Mouse (Mus musculus): ENCODE measurements at regions not wholly inside any gene's neighbourhood (a gene's known extent, or its start where the extent isn't known, plus 50 kb on each side); places are given as distances from the start of the nearest gene placed in this dataset.

GRCm38 (mm10) chr15:63190086-63190485 is 654.9 kb downstream of the Gsdmc2 start:
- no peak for DNase-seq (ENCODE audit: low spot score in 2 of 2)

- no peak for DNase-seq (ENCODE audit: low spot score in 2 of 2)
Measured at GRCm38 (mm10) chr15:63171003-63171402, 674.0 kb downstream of the Gsdmc2 start.

DNA sequence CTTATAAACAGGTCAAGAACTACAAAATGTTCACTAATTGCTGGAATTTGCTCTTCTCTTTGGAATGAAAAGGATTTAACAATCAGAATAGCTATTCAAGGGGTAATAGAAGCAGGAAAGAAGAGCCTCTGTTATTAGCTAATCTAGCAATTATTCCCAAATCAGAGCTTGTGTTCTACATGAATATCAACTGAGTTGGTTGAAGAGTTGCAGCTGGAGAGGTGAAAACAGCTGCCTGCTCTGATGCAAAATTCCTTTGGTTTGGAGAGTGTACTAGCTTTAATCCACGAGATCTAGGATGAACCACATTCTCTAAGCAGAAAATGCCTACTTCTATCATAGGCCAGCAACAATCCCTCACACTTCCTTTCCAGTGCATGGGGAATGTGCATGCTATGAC is 674.8 kb downstream of the Gsdmc2 start:
- DNase-seq (ENCODE audit: low spot score in 2 of 2): no peak

- no peak for DNase-seq (ENCODE audit: low spot score in 2 of 2)
Measured at GRCm38 (mm10) chr15:63166411-63166810, 678.6 kb downstream of the Gsdmc2 start.

- DNase-seq (ENCODE audit: low spot score in 2 of 2): no peak
Measured at GRCm38 (mm10) chr15:63163550-63164279, 681.3 kb downstream of the Gsdmc2 start.

GRCm38 (mm10) chr15:63162881-63163549 is 682.0 kb downstream of the Gsdmc2 start:
- no peak for DNase-seq (ENCODE audit: low spot score in 2 of 2)

GRCm38 (mm10) chr15:63123123-63123688 is 721.8 kb downstream of the Gsdmc2 start:
- DNase-seq (ENCODE audit: low spot score in 2 of 2): no peak

GRCm38 (mm10) chr15:63112918-63113317 is 732.1 kb downstream of the Gsdmc2 start:
- no peak for DNase-seq (ENCODE audit: low spot score in 2 of 2)

GRCm38 (mm10) chr15:63100093-63100492 is 744.9 kb downstream of the Gsdmc2 start:
- DNase-seq (ENCODE audit: low spot score in 2 of 2): no peak

DNA sequence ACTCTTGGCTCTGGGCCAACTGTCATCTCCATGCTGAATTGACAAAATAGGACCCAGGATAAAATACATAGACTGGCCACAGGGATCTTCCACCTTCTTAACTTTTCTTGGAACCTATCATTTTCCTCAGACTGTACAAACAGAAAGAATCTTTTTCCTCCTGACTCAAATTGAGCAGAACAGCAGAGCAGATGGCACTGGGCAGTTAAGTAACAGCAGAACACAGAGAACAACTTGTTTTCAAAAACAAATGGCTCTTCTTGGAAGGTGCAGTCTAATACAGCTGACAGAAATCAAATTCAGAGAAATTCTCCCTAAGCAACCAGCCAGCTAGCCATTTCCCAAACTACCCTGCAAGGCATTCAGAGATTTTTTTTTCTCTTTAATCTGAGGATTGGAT is 763.0 kb downstream of the Gsdmc2 start:
- DNase-seq (ENCODE audit: low spot score in 2 of 2): no peak

- DNase-seq (ENCODE audit: low spot score in 2 of 2): no peak
Measured at GRCm38 (mm10) chr15:63079825-63080224, 765.2 kb downstream of the Gsdmc2 start.

GRCm38 (mm10) chr15:63071921-63072320 is 773.1 kb downstream of the Gsdmc2 start:
- DNase-seq (ENCODE audit: low spot score in 2 of 2): no peak

DNA sequence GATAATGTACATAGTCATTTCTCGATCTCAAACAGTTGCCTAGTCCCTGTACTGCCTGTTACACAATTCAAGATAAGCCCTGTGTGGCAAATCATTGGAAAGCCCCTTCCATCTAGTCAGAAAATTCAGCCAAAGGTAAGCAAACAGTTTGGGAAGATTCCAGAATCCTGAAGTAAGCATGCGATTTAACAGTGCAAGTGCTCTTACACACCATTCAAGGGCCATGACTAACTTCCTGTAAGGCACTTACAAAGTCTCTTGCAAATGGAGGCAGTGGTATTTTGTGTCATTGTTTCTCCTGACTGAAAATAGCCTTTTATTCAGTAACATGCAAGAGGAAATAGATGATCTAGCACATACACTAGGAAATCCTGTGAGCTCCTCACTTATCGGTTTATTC is 777.9 kb downstream of the Gsdmc2 start:
- no peak for DNase-seq (ENCODE audit: low spot score in 2 of 2)

GRCm38 (mm10) chr15:63066020-63066439 is 778.9 kb downstream of the Gsdmc2 start:
- no peak for DNase-seq (ENCODE audit: low spot score in 2 of 2)

- no peak for DNase-seq (ENCODE audit: low spot score in 2 of 2)
Measured at GRCm38 (mm10) chr15:63061891-63062290, 783.1 kb downstream of the Gsdmc2 start.

DNA sequence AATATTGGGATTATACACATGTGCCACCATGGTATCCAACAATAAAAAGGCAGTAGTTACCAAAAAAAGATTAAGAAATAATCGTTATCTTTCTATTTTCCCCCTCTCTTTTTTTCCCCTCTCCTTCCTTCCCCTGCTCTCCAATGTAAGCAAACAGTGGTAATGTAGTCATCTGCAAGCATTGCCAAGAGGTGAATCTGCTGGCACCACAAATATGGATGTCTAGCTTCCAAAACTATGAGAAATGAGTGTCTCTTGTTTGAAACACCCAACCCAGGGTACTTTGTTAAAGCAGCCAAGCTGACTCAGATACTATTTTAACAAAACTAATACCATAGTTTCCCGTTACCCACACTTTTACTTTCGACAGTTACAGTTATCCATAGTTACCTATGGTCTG is 784.2 kb downstream of the Gsdmc2 start:
- DNase-seq (ENCODE audit: low spot score in 2 of 2): no peak

DNA sequence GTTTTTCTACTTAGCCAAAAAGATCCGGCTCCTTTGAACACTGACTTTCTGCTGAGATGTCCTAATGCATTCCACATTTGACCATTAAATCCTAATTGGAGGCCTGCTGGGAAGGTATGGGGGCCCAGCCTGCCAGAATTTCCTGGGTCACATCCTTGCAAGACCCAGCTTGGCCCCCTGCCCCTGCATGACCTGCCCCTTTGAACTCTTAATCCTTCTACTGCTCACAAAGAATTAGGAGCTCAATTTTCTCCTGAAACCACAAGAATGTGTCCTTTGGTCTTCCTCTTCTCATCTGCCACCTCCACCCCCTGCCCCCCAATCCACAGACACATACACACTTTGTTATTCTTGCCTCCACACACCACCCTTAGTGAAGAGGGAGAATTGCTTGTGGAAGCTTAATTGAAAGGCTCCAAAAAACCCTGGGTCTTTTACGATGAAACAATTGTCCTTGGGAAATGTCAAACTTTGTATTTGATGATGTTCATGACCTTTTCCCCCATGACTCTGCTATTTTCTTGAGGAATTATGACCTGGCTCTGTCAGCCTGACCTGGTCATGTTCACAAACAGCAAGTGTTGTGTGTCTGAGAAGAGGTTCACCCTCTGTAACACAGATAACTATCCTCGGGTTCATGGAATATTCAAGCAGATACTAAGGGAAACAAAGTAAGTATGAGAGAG is 792.3 kb downstream of the Gsdmc2 start:
- no peak for DNase-seq (ENCODE audit: low spot score in 2 of 2)

DNA sequence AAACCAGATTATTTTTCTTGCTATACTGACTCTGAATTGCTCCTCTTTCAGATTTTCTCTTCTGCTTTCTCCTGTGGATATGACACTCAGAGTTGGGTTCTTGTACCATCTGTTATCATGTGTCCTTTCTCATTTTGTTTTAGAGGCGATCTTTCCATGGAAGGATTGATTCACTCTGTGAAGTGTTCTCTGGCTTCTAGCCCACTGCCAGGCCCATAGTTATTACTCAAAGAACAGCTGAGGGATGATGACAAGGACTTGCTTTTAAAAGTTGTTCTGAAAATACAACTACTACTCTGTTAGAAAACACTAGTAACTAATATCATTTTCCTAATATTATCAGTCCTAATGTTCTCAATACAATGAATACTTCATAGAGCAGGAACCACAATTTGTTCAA is 794.9 kb downstream of the Gsdmc2 start:
- DNase-seq (ENCODE audit: low spot score in 2 of 2): no peak

- DNase-seq (ENCODE audit: low spot score in 2 of 2): no peak
Measured at GRCm38 (mm10) chr15:63042367-63042766, 802.6 kb downstream of the Gsdmc2 start.

DNA sequence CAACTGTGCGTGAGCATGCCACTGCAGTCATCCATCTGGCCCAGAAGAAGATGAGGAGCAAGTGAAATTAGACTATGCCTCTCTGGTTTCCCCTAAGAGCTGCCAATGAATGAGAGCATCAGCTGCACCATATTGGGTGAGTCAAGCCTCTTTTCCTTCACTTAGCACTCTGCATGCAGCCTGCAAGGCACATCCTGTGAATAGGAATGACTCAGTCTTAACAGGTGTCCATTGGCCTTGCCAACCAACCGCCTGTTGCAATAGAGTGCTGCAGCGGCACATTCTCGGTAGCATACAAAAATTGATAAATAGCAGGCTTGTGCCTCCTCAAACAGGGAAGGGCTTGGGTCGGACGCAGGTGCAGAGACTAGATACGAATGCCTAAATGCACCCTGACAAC is 808.7 kb downstream of the Gsdmc2 start:
- no peak for DNase-seq (ENCODE audit: low spot score in 2 of 2)

GRCm38 (mm10) chr15:63020826-63021225 is 824.2 kb downstream of the Gsdmc2 start:
- no peak for DNase-seq (ENCODE audit: low spot score in 2 of 2)

- no peak for DNase-seq (ENCODE audit: low spot score in 2 of 2)
Measured at GRCm38 (mm10) chr15:63017966-63018365, 827.0 kb downstream of the Gsdmc2 start.
